In genomic region chr9:48106441-48107167, GRCm38 (mm10) we compare ENCODE assay signal across 16 mouse cellular contexts. TPM values are rescaled to one million over a fixed set of nuclear protein-coding genes. Genes with fewer than 3 reads are reported as not detected.
DNase-seq lines count a peak whose midpoint lies in the region; ATAC-seq and TF ChIP-seq lines count a peak whose summit lies in the region.
"Had no signal": no experiment of that assay in that cellular context is flagged by ENCODE, and none has a peak within 500 bp of the region (broad histone marks: within the 10 kb centered on the region; RNA-seq: fewer than 3 reads in every experiment).

No protein-coding gene starts in this region.

- H3K9ac ChIP-seq in heart, embryonic 11.5 days (ENCODE audit: low read depth, low read length), result no peak overlapping the region
- H3K9ac ChIP-seq in stomach, embryonic 16.5 days (ENCODE audit: low read length), result no peak overlapping the region
- H3K9ac ChIP-seq: hindbrain, embryonic 13.5 days had no signal

- WGBS in heart, embryonic 11.5 days (ENCODE audit: insufficient replicate concordance), result 34% methylated on average over 2 of the region's 2 CpGs
- 79% methylated on average over 2 of the region's 2 CpGs for WGBS in thymus, adult 2 months
- 16% methylated on average over 2 of the region's 2 CpGs for WGBS in stomach, embryonic 16.5 days

- ATAC-seq in heart, embryonic 11.5 days (replicated peaks; ENCODE audit: insufficient number of reproducible peaks, low FRiP score, low TSS enrichment), result no peak
- ATAC-seq in stomach, embryonic 16.5 days (ENCODE audit: insufficient read depth, low FRiP score), result peak; percentile 77

- peak; percentile 46 to 54 for DNase-seq in heart, postnatal 10 days
- DNase-seq in kidney, postnatal 14 days, result peak; percentile 7
- DNase-seq in kidney, adult 8-10 months, result no peak
- peak; percentile 16 for DNase-seq in thymus, postnatal 14 days
- DNase-seq in thymus, adult 2 months, result no peak
- no peak for DNase-seq in spleen, postnatal 4 days (ENCODE audit: low spot score in 2 of 2)
- DNase-seq: cerebellum, adult 18-20 months; embryo, embryonic 11 days; spleen, adult 18-20 months had no signal

- intact Hi-C loops in heart, postnatal 10 days (cut with DNase I), result no loop called here

- no peaks in the 10 kb centered on the region for H3K36me3 ChIP-seq in heart, embryonic 11.5 days (ENCODE audit: control insufficient read depth, insufficient read depth, low read length)
- no peaks in the 10 kb centered on the region for H3K36me3 ChIP-seq in thymus, adult 2 months (ENCODE audit: control insufficient read depth, insufficient read depth, low read length)
- no peaks in the 10 kb centered on the region for H3K36me3 ChIP-seq in stomach, embryonic 16.5 days (ENCODE audit: control insufficient read depth, insufficient read depth, low read length)
- H3K36me3 ChIP-seq: G1E; hindbrain, embryonic 13.5 days had no signal

- no peak for TF ChIP-seq CTCF in thymus, adult 2 months (IDR thresholded peaks at IDR 0.05; ENCODE audit: borderline replicate concordance, control insufficient read depth, extremely low read depth, insufficient read depth, low read length, poor library complexity)

- H3K27ac ChIP-seq in heart, embryonic 11.5 days (ENCODE audit: low read depth, low read length), result no peak overlapping the region
- H3K27ac ChIP-seq in thymus, adult 2 months (ENCODE audit: control insufficient read depth, insufficient read depth, low read length), result no peak overlapping the region
- no peak overlapping the region for H3K27ac ChIP-seq in stomach, embryonic 16.5 days (ENCODE audit: low read length)
- H3K27ac ChIP-seq: hindbrain, embryonic 13.5 days; layer of hippocampus, adult 2 months had no signal

- no peaks in the 10 kb centered on the region; the same call in 1 of the 2 replicates for H3K27me3 ChIP-seq in heart, embryonic 11.5 days (ENCODE audit: control insufficient read depth, insufficient read depth, low read length)
- H3K27me3 ChIP-seq in thymus, adult 2 months (ENCODE audit: control insufficient read depth, insufficient read depth, low read length), result no peaks in the 10 kb centered on the region
- no peaks in the 10 kb centered on the region for H3K27me3 ChIP-seq in stomach, embryonic 16.5 days (ENCODE audit: control insufficient read depth, insufficient read depth, low read length)
- H3K27me3 ChIP-seq: hindbrain, embryonic 13.5 days had no signal

- no peaks in the 10 kb centered on the region for H3K4me1 ChIP-seq in heart, embryonic 11.5 days (ENCODE audit: control insufficient read depth, insufficient read depth, low read length)
- H3K4me1 ChIP-seq in thymus, adult 2 months (replicated peaks; ENCODE audit: control insufficient read depth, insufficient read depth, low read length), result peaks cover 9% of the 10 kb centered on the region
- H3K4me1 ChIP-seq in stomach, embryonic 16.5 days (ENCODE audit: control insufficient read depth, insufficient read depth, low read length), result no peaks in the 10 kb centered on the region

- no peak overlapping the region for H3K4me3 ChIP-seq in heart, embryonic 11.5 days (ENCODE audit: low read depth, low read length)
- no peak overlapping the region for H3K4me3 ChIP-seq in thymus, adult 2 months (ENCODE audit: control insufficient read depth, insufficient read depth, low read length)
- H3K4me3 ChIP-seq in stomach, embryonic 16.5 days (replicated peaks; ENCODE audit: low read length), result no peak overlapping the region
- H3K4me3 ChIP-seq: hindbrain, embryonic 13.5 days; layer of hippocampus, adult 2 months; myocyte had no signal

- no peaks in the 10 kb centered on the region for H3K9me3 ChIP-seq in heart, embryonic 11.5 days (replicated peaks; ENCODE audit: control insufficient read depth, low read length)
- no peaks in the 10 kb centered on the region for H3K9me3 ChIP-seq in stomach, embryonic 16.5 days (replicated peaks; ENCODE audit: control insufficient read depth, low read length)
- H3K9me3 ChIP-seq: G1E; hindbrain, embryonic 13.5 days had no signal

- no peak overlapping the region for H3K4me2 ChIP-seq in heart, embryonic 11.5 days
- no peak overlapping the region for H3K4me2 ChIP-seq in stomach, embryonic 16.5 days (ENCODE audit: low read depth, low read length)
- H3K4me2 ChIP-seq: hindbrain, embryonic 13.5 days; midbrain, embryonic 11.5 days had no signal

- TF ChIP-seq POLR2A in thymus, adult 2 months (IDR thresholded peaks at IDR 0.05; ENCODE audit: control insufficient read depth, extremely low read depth, insufficient read depth, low read length, poor library complexity), result no peak

RNA-seq across cellular contexts. Expression of gene Nxpe4, which starts 55.2 kb away (rescaled TPM):
- total RNA-seq in heart, postnatal 10 days (2021), result 10 to 100 TPM; 16.4 to 17.8 TPM
- 2.6 and 3.2 TPM in 2 replicates for polyA plus RNA-seq in heart, embryonic 11.5 days (2014; fragmentation: Nextera tagmentation; extraction: Ambion mirVana)
- polyA plus RNA-seq in thymus, adult 2 months (2012; rRNA removed), result 0.54 TPM in 2 replicates
- polyA plus RNA-seq in stomach, embryonic 16.5 days (2015; fragmentation: Nextera tagmentation; extraction: Ambion mirVana), result 6.8 and 6.9 TPM in 2 replicates

Comparison
In these comparisons a context has a peak if more than half of its experiments do, and no peak if none do; other contexts are left out.
1. DNase-seq: peak in heart, postnatal 10 days (2 of 2), kidney, postnatal 14 days (single experiment) and thymus, postnatal 14 days (single experiment); none in kidney, adult 8-10 months (0 of 2), thymus, adult 2 months (single experiment) and spleen, postnatal 4 days (0 of 2).